Mouse (Mus musculus) adrenal gland, postnatal 25 days (tissue): ENCODE measurements at regions not wholly inside any gene's neighbourhood (a gene's known extent, or its start where the extent isn't known, plus 50 kb on each side); places are given as distances from the start of the nearest gene placed in this dataset.

Experiments used
- DNase-seq: peaks from one replicate; pipeline ENCODE4 v3.0.0; 2021; ENCODE audit warnings: mixed read lengths

GRCm38 (mm10) chr9:71420064-71420463, 65.7 kb downstream of the Polr2m start:
- DNase-seq = no peak

GRCm38 (mm10) chr9:71418531-71418930, 67.2 kb downstream of the Polr2m start:
- no peak for DNase-seq

GRCm38 (mm10) chr9:71417248-71417647, 68.5 kb downstream of the Polr2m start:
- no peak for DNase-seq

GRCm38 (mm10) chr9:71411171-71411570, 74.6 kb downstream of the Polr2m start:
- DNase-seq = no peak

GRCm38 (mm10) chr9:71409925-71410324, 75.8 kb downstream of the Polr2m start:
- DNase-seq = no peak

- no peak for DNase-seq
These were observed 76.8 kb downstream of the Polr2m start for GRCm38 (mm10) chr9:71408946-71409345.

GRCm38 (mm10) chr9:71404396-71405135, 81.2 kb downstream of the Polr2m start:
- DNase-seq = no peak

- no peak for DNase-seq
These were observed 84.1 kb downstream of the Polr2m start for GRCm38 (mm10) chr9:71401667-71402066.

- no peak for DNase-seq
These were observed 86.4 kb downstream of the Polr2m start for GRCm38 (mm10) chr9:71399346-71399745.

- DNase-seq = no peak
These were observed 89.0 kb downstream of the Polr2m start for GRCm38 (mm10) chr9:71396784-71397183.

- no peak for DNase-seq
These were observed 95.5 kb downstream of the Polr2m start for GRCm38 (mm10) chr9:71390221-71390620.

GRCm38 (mm10) chr9:71387426-71387825, 98.3 kb downstream of the Polr2m start:
- no peak for DNase-seq

- no peak for DNase-seq
These were observed 101.8 kb downstream of the Polr2m start for GRCm38 (mm10) chr9:71383901-71384300.

GRCm38 (mm10) chr9:71379731-71380250, 105.9 kb downstream of the Polr2m start:
- DNase-seq = no peak

GRCm38 (mm10) chr9:71369760-71370159, 116.0 kb downstream of the Polr2m start:
- no peak for DNase-seq

- no peak for DNase-seq
These were observed 116.5 kb downstream of the Polr2m start for GRCm38 (mm10) chr9:71369202-71369601.

GRCm38 (mm10) chr9:71366573-71366972, 119.2 kb downstream of the Polr2m start:
- DNase-seq = no peak

GRCm38 (mm10) chr9:71365177-71365738, 120.5 kb downstream of the Polr2m start:
- peak; percentile 5 for DNase-seq

GRCm38 (mm10) chr9:71364047-71364665, 121.6 kb downstream of the Polr2m start:
- peak; percentile 39 for DNase-seq

GRCm38 (mm10) chr9:71362401-71362800, 123.3 kb downstream of the Polr2m start:
- DNase-seq = no peak

GRCm38 (mm10) chr9:71361961-71362360, 123.8 kb downstream of the Polr2m start:
- DNase-seq = no peak

- no peak for DNase-seq
These were observed 124.4 kb downstream of the Polr2m start for GRCm38 (mm10) chr9:71361311-71361710.

- DNase-seq = no peak
These were observed 125.1 kb downstream of the Polr2m start for GRCm38 (mm10) chr9:71360676-71361075.
